Comparison of ENCODE assay signal across 16 mouse cellular contexts in the genomic region with DNA sequence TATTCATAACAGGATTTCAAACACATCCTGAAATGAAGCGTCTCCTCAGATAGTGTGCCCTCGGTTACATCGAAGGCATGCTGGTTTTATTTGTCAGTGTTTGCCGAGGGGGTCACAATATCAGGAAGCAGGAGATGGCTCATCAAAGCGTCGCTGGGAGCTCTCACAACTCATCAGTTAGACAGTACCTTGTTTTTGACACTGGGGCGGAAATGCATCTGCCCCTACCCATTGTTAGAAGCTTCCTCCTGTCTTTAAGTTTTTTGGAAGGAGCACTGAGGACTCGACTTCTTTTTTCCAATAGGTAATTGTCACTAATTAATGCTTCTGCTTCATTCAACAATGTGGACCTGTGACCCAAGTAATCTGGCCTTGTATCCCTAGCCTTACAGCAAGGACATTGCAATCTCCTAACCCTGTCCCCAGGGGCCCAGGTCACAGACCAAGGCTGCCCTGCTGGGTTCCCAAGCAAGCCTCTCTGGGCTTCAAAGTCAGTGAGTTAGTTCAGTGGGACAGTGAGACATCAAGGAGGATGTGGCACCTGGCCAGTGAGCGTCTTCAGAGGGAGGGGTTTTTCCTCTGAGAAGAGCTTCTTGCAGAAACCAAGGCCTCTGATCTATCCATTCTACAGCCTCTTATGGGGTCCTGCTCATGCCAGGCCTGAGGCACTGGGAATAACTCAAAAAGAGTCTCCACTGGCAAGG.
DNase-seq lines count a peak whose midpoint lies in the region; ATAC-seq and TF ChIP-seq lines count a peak whose summit lies in the region.
"Had no signal": no experiment of that assay in that cellular context is flagged by ENCODE, and none has a peak within 500 bp of the region (broad histone marks: within the 10 kb centered on the region; RNA-seq: fewer than 3 reads in every experiment).

No protein-coding gene starts in this region.

- H3K36me3 ChIP-seq in heart, embryonic 15.5 days: no peaks in the 10 kb centered on the region
- no peaks in the 10 kb centered on the region for H3K36me3 ChIP-seq in heart, embryonic 12.5 days
- no peaks in the 10 kb centered on the region for H3K36me3 ChIP-seq in lung, embryonic 16.5 days (ENCODE audit: control insufficient read depth, insufficient read depth, low read length)
- H3K36me3 ChIP-seq in heart, postnatal 0 days (replicated peaks; ENCODE audit: control insufficient read depth, insufficient read depth, low read length): no peaks in the 10 kb centered on the region
- H3K36me3 ChIP-seq: embryonic facial prominence, embryonic 12.5 days; hindbrain, embryonic 15.5 days; midbrain, embryonic 13.5 days had no signal

- H3K27ac ChIP-seq in heart, embryonic 15.5 days: 0 out of 2 replicates have a peak overlapping the region, but pooled peaks have one; percentile 7
- H3K27ac ChIP-seq in heart, embryonic 12.5 days (ENCODE audit: poor library complexity, severe bottlenecking): no peak overlapping the region
- H3K27ac ChIP-seq in lung, embryonic 16.5 days (ENCODE audit: low read length): peak overlapping the region; percentile 19
- peak overlapping the region; percentile 13; the same call in 1 of the 2 replicates for H3K27ac ChIP-seq in heart, postnatal 0 days (ENCODE audit: low read depth)
- H3K27ac ChIP-seq: embryonic facial prominence, embryonic 12.5 days; hindbrain, embryonic 15.5 days; macrophage; midbrain, embryonic 13.5 days had no signal

- TF ChIP-seq EP300 in heart, postnatal 0 days (IDR thresholded peaks at IDR 0.05; ENCODE audit: low read depth): no peak

- no peaks in the 10 kb centered on the region for H3K9me3 ChIP-seq in heart, embryonic 15.5 days (replicated peaks)
- 0 out of 2 replicates have a peak, but pooled peaks cover 2% of the 10 kb centered on the region for H3K9me3 ChIP-seq in heart, embryonic 12.5 days (replicated peaks)
- H3K9me3 ChIP-seq in lung, embryonic 16.5 days (ENCODE audit: control insufficient read depth, low read length): no peaks in the 10 kb centered on the region; the same call in 1 of the 2 replicates
- H3K9me3 ChIP-seq in heart, postnatal 0 days (replicated peaks; ENCODE audit: control insufficient read depth, low read length): no peaks in the 10 kb centered on the region
- H3K9me3 ChIP-seq: embryonic facial prominence, embryonic 12.5 days; hindbrain, embryonic 15.5 days; midbrain, embryonic 13.5 days had no signal

- H3K9ac ChIP-seq in heart, embryonic 15.5 days: no peak overlapping the region
- no peak overlapping the region for H3K9ac ChIP-seq in heart, embryonic 12.5 days
- no peak overlapping the region for H3K9ac ChIP-seq in lung, embryonic 16.5 days (ENCODE audit: low read length)
- no peak overlapping the region for H3K9ac ChIP-seq in heart, postnatal 0 days (replicated peaks; ENCODE audit: low read depth, low read length)
- H3K9ac ChIP-seq: embryonic facial prominence, embryonic 12.5 days; hindbrain, embryonic 15.5 days; midbrain, embryonic 13.5 days had no signal

- H3K4me1 ChIP-seq in heart, embryonic 15.5 days (replicated peaks): peaks cover 9% of the 10 kb centered on the region
- peaks cover 13% of the 10 kb centered on the region for H3K4me1 ChIP-seq in heart, embryonic 12.5 days (replicated peaks)
- H3K4me1 ChIP-seq in lung, embryonic 16.5 days (replicated peaks; ENCODE audit: control insufficient read depth, insufficient read depth, low read length): peaks cover 15% of the 10 kb centered on the region
- peaks cover 9% of the 10 kb centered on the region; the same call in 1 of the 2 replicates for H3K4me1 ChIP-seq in heart, postnatal 0 days (ENCODE audit: control insufficient read depth, insufficient read depth)

- no peak overlapping the region for H3K4me3 ChIP-seq in heart, embryonic 15.5 days
- no peak overlapping the region for H3K4me3 ChIP-seq in heart, embryonic 12.5 days
- no peak overlapping the region for H3K4me3 ChIP-seq in lung, embryonic 16.5 days (ENCODE audit: low read length)
- no peak overlapping the region for H3K4me3 ChIP-seq in heart, postnatal 0 days (ENCODE audit: low read depth, low read length)
- H3K4me3 ChIP-seq: embryonic facial prominence, embryonic 12.5 days; hindbrain, embryonic 15.5 days; midbrain, embryonic 13.5 days had no signal

- no peak for TF ChIP-seq CTCF in heart, postnatal 0 days (IDR thresholded peaks at IDR 0.05; ENCODE audit: low read depth)

- no peak for ATAC-seq in heart, embryonic 15.5 days (replicated peaks; ENCODE audit: insufficient number of reproducible peaks, insufficient read depth, low FRiP score, low read depth)
- ATAC-seq in heart, embryonic 12.5 days (ENCODE audit: insufficient number of reproducible peaks, low FRiP score): no peak
- ATAC-seq in lung, embryonic 16.5 days (ENCODE audit: low read depth): peak; percentile 39
- ATAC-seq in heart, postnatal 0 days (ENCODE audit: insufficient read depth, low read depth): no peak
- ATAC-seq: intestine, postnatal 0 days; midbrain, embryonic 13.5 days had no signal

- 51% methylated on average over 9 of the region's 9 CpGs for WGBS in heart, embryonic 15.5 days
- 46% methylated on average over 9 of the region's 9 CpGs for WGBS in heart, embryonic 12.5 days
- 43% methylated on average over 9 of the region's 9 CpGs for WGBS in lung, embryonic 16.5 days
- 49% methylated on average over 9 of the region's 9 CpGs for WGBS in heart, postnatal 0 days

- H3K27me3 ChIP-seq in heart, embryonic 15.5 days: 0 out of 2 replicates have a peak, but pooled peaks cover 3% of the 10 kb centered on the region
- no peaks in the 10 kb centered on the region for H3K27me3 ChIP-seq in heart, embryonic 12.5 days (replicated peaks)
- H3K27me3 ChIP-seq in lung, embryonic 16.5 days (ENCODE audit: control insufficient read depth, insufficient read depth, low read depth, low read length): no peaks in the 10 kb centered on the region
- H3K27me3 ChIP-seq in heart, postnatal 0 days (ENCODE audit: control insufficient read depth, insufficient read depth, low read length): no peaks in the 10 kb centered on the region
- H3K27me3 ChIP-seq: embryonic facial prominence, embryonic 12.5 days; hindbrain, embryonic 15.5 days; midbrain, embryonic 13.5 days had no signal

- peak; percentile 8 to 38 for DNase-seq in adrenal gland, adult (ENCODE audit: inconsistent age in 2 of 2, low spot score in 1 of 2)
- no peak for DNase-seq in adrenal gland, adult 18-20 months (ENCODE audit: low spot score in 2 of 2)
- no peak for DNase-seq in lung, adult 18-20 months
- no peak for DNase-seq in heart, postnatal 0 days (ENCODE audit: low spot score)
- DNase-seq in T-cell, adult 2 months (ENCODE audit: low spot score): no peak
- DNase-seq: cerebellum, postnatal 25 days; gastrocnemius, postnatal 25 days; thymus, postnatal 36 days had no signal

- no peak overlapping the region for H3K4me2 ChIP-seq in heart, embryonic 15.5 days
- no peak overlapping the region for H3K4me2 ChIP-seq in heart, embryonic 12.5 days
- no peak overlapping the region for H3K4me2 ChIP-seq in lung, embryonic 16.5 days (ENCODE audit: low read depth, low read length)
- no peak overlapping the region for H3K4me2 ChIP-seq in heart, postnatal 0 days (ENCODE audit: low read depth, low read length)
- H3K4me2 ChIP-seq: embryonic facial prominence, embryonic 12.5 days; hindbrain, embryonic 15.5 days; midbrain, embryonic 13.5 days had no signal

Comparison
In these comparisons a context has a peak if more than half of its experiments do, and no peak if none do; other contexts are left out.
1. DNase-seq: peak in adrenal gland, adult (2 of 2); none in adrenal gland, adult 18-20 months (0 of 2), lung, adult 18-20 months (0 of 2), heart, postnatal 0 days (single experiment) and T-cell, adult 2 months (single experiment).